Mouse (Mus musculus) heart, postnatal 0 days (tissue): Measurements from ENCODE around the gene Slc25a18.

Source experiments
- CTCF ChIP-seq: IDR thresholded peaks from 2 replicates; pipeline ENCODE4 v1.5.1; 2016; ENCODE audit warnings: antibody characterized with exemption, control low read depth, low read depth
- EP300 ChIP-seq: IDR thresholded peaks from 2 replicates; pipeline ENCODE4 v1.6.1; 2016; ENCODE audit warnings: antibody characterized with exemption, low read depth

DNA sequence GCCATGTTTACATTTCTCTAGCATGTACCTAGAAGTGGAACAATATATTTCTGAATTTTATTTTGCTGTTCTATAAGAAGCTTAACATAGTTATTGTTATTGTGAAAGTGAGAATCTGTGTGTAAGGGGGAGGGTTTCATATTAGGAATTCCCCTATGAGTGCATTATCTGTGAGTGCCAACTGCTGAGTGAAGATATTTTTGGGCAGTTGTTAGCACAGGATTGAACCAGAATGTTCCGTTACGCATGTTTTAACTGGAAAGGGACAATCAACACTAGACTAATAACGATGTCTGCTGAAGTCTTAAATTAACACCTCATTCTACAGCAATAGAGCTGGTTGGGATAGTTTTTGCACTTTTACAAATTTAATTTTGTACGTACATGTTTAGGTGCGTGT, 68.4 kb downstream of the Slc25a18 start:
- TF ChIP-seq EP300 = no peak
- TF ChIP-seq CTCF = no peak
